Comparison of ENCODE assay signal across 14 mouse cellular contexts in genomic region chr5:67100564-67101394, GRCm38 (mm10). TPM values are rescaled to one million over a fixed set of nuclear protein-coding genes. Genes with fewer than 3 reads are reported as not detected.
DNase-seq lines count a peak whose midpoint lies in the region; ATAC-seq lines count a peak whose summit lies in the region.
"Had no signal": no experiment of that assay in that cellular context is flagged by ENCODE, and none has a peak within 500 bp of the region (broad histone marks: within the 10 kb centered on the region; RNA-seq: fewer than 3 reads in every experiment).

No protein-coding gene starts in this region.

- peaks cover 7% of the 10 kb centered on the region for H3K4me1 ChIP-seq in neural tube, embryonic 15.5 days
- H3K4me1 ChIP-seq in embryonic facial prominence, embryonic 11.5 days (ENCODE audit: control insufficient read depth, insufficient read depth, low read length) = peaks cover 5% of the 10 kb centered on the region
- no peaks in the 10 kb centered on the region for H3K4me1 ChIP-seq in neural tube, embryonic 14.5 days (ENCODE audit: control insufficient read depth, insufficient read depth, low read length)

- peak; percentile 8 to 25 for DNase-seq in heart, postnatal 10 days
- DNase-seq in heart, adult 8-10 months (ENCODE audit: low spot score) = no peak
- peak; percentile 66 for DNase-seq in neural tube, embryonic 10.5 days (ENCODE audit: extremely low spot score, low spot score)
- peak; percentile 40 for DNase-seq in embryonic facial prominence, embryonic 11.5 days (ENCODE audit: low spot score)
- DNase-seq in thymus, postnatal 14 days = no peak
- DNase-seq: cerebellum, adult 11 months; left cerebral cortex, postnatal 4 days; lung, adult 18-20 months had no signal

- H3K4me3 ChIP-seq in neural tube, embryonic 15.5 days (replicated peaks) = no peak overlapping the region
- no peak overlapping the region for H3K4me3 ChIP-seq in embryonic facial prominence, embryonic 11.5 days (ENCODE audit: low read depth, low read length)
- H3K4me3 ChIP-seq in neural tube, embryonic 14.5 days (ENCODE audit: low read depth, low read length) = no peak overlapping the region
- H3K4me3 ChIP-seq: megakaryocyte, embryonic 14.5 days had no signal

- intact Hi-C loops in heart, postnatal 10 days (cut with DNase I) = no loop called here

- H3K36me3 ChIP-seq in neural tube, embryonic 15.5 days = no peaks in the 10 kb centered on the region
- no peaks in the 10 kb centered on the region for H3K36me3 ChIP-seq in embryonic facial prominence, embryonic 11.5 days (replicated peaks; ENCODE audit: control insufficient read depth, insufficient read depth, low read depth, low read length)
- no peaks in the 10 kb centered on the region for H3K36me3 ChIP-seq in neural tube, embryonic 14.5 days (ENCODE audit: control insufficient read depth, insufficient read depth, low read length)

- WGBS in neural tube, embryonic 15.5 days = 1% methylated on average over 34 of the region's 34 CpGs
- WGBS in embryonic facial prominence, embryonic 11.5 days = 1% methylated on average over 34 of the region's 34 CpGs
- under 1% methylated on average over 34 of the region's 34 CpGs for WGBS in neural tube, embryonic 14.5 days

- H3K27me3 ChIP-seq in neural tube, embryonic 15.5 days (replicated peaks) = peaks cover 89% of the 10 kb centered on the region
- H3K27me3 ChIP-seq in embryonic facial prominence, embryonic 11.5 days (ENCODE audit: control insufficient read depth, insufficient read depth, low read length) = peaks cover 59% of the 10 kb centered on the region
- peaks cover 66% of the 10 kb centered on the region for H3K27me3 ChIP-seq in neural tube, embryonic 14.5 days (ENCODE audit: control insufficient read depth, insufficient read depth, low read length)

- H3K9ac ChIP-seq in neural tube, embryonic 15.5 days (replicated peaks) = no peak overlapping the region
- no peak overlapping the region for H3K9ac ChIP-seq in embryonic facial prominence, embryonic 11.5 days (replicated peaks; ENCODE audit: low read length)
- no peak overlapping the region for H3K9ac ChIP-seq in neural tube, embryonic 14.5 days (replicated peaks; ENCODE audit: low read depth, low read length)

- H3K9me3 ChIP-seq in neural tube, embryonic 15.5 days (replicated peaks) = no peaks in the 10 kb centered on the region
- no peaks in the 10 kb centered on the region for H3K9me3 ChIP-seq in embryonic facial prominence, embryonic 11.5 days (replicated peaks; ENCODE audit: control insufficient read depth, low read length)
- no peaks in the 10 kb centered on the region for H3K9me3 ChIP-seq in neural tube, embryonic 14.5 days (ENCODE audit: control insufficient read depth, low read length)

- no peak overlapping the region for H3K27ac ChIP-seq in neural tube, embryonic 15.5 days (replicated peaks)
- H3K27ac ChIP-seq in embryonic facial prominence, embryonic 11.5 days (replicated peaks; ENCODE audit: low read depth, low read length) = no peak overlapping the region
- no peak overlapping the region for H3K27ac ChIP-seq in neural tube, embryonic 14.5 days (ENCODE audit: low read depth, low read length)

- no peak overlapping the region for H3K4me2 ChIP-seq in neural tube, embryonic 15.5 days
- H3K4me2 ChIP-seq in embryonic facial prominence, embryonic 11.5 days (ENCODE audit: low read depth, low read length) = no peak overlapping the region
- no peak overlapping the region for H3K4me2 ChIP-seq in neural tube, embryonic 14.5 days (ENCODE audit: low read depth, low read length)

- no peak for ATAC-seq in neural tube, embryonic 15.5 days (ENCODE audit: low FRiP score)
- ATAC-seq in embryonic facial prominence, embryonic 11.5 days (replicated peaks; ENCODE audit: insufficient number of reproducible peaks, low FRiP score, low TSS enrichment, low read depth) = no peak
- 0 out of 2 replicates have a peak, but pooled peaks have one; percentile 18 for ATAC-seq in neural tube, embryonic 14.5 days (ENCODE audit: low read depth)
- ATAC-seq in megakaryocyte-erythroid progenitor cell, adult 5-6 weeks (replicated peaks; ENCODE audit: low FRiP score, low TSS enrichment, poor library complexity, severe bottlenecking) = no peak

RNA-seq across cellular contexts. Expression of gene Phox2b, which starts 1.7 kb away (rescaled TPM):
- under 1 TPM in 1 of 2 experiments, not detected in 1; 0.14 TPM for total RNA-seq in heart, postnatal 10 days (2021)
- total RNA-seq in heart, adult 8-10 months (2022) = not detected
- polyA plus RNA-seq in neural tube, embryonic 15.5 days (2015; fragmentation: Nextera tagmentation; extraction: Ambion mirVana) = 2.6 and 3.6 TPM in 2 replicates
- 4.1 and 5.1 TPM in 2 replicates for polyA plus RNA-seq in embryonic facial prominence, embryonic 11.5 days (2014; fragmentation: Nextera tagmentation; extraction: Ambion mirVana)
- polyA plus RNA-seq in neural tube, embryonic 14.5 days (2014; fragmentation: Nextera tagmentation; extraction: Ambion mirVana) = 0.08 and 0.15 TPM in 2 replicates
- not detected in 2 replicates for total RNA-seq in megakaryocyte-erythroid progenitor cell, adult 5-6 weeks (2014; fragmentation: Nextera tagmentation)
- total RNA-seq in megakaryocyte-erythroid progenitor cell, adult 5-6 weeks (2017) = not detected in 2 replicates
- total RNA-seq: left cerebral cortex, postnatal 4 days; neutrophil, adult 5-6 weeks had no signal
- polyA plus RNA-seq: testis, adult 2 months had no signal

Comparison
In these comparisons a context has a peak if more than half of its experiments do, and no peak if none do; other contexts are left out.
1. DNase-seq: peak in heart, postnatal 10 days (2 of 2), neural tube, embryonic 10.5 days (single experiment) and embryonic facial prominence, embryonic 11.5 days (single experiment); none in heart, adult 8-10 months (single experiment) and thymus, postnatal 14 days (single experiment).